Mouse (Mus musculus) brain, embryonic 14.5 days (tissue): ENCODE data around the gene Zkscan4.

Source experiments
- CTCF ChIP-seq: fragments of 200-500 bp; IDR thresholded peaks from 2 replicates; pipeline ENCODE4 v1.5.1; 2012; ENCODE audit warnings: inconsistent platforms, mild to moderate bottlenecking, moderate library complexity, borderline replicate concordance; ENCODE audit not compliant: insufficient read depth, insufficient read length; ENCODE audit errors: extremely low read depth
- POLR2A ChIP-seq: fragments of 200-500 bp; IDR thresholded peaks from 2 replicates; pipeline ENCODE4 v1.6.1; 2012; ENCODE audit warnings: mild to moderate bottlenecking, inconsistent platforms, borderline replicate concordance; ENCODE audit not compliant: poor library complexity, insufficient read depth, insufficient read length, severe bottlenecking; ENCODE audit errors: extremely low read depth

DNA sequence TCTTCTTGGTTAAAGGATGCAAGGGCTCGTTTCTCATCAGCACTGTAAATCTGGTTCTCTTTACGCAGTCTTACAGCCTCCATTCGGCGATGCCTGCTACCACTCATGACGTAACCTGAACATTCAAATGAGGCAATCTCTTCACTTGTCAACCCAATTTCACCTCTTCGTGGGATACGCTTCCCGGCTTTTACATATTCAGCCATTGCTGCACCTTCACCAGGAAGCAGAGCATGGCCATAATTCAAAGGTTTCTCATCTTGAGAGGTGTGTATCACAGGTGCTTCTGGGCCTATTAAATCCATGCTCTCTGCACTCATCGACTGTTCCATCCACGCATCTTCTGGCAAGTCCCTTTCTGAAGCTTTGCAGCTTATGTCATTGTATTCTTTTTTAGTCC lies 11.4 kb upstream of the Zkscan4 start:
- TF ChIP-seq CTCF: no peak
- no peak for TF ChIP-seq POLR2A
